Mouse (Mus musculus) c-Kit-negative CD71-positive TER-119-positive erythroid progenitor cells, embryonic 14.5 days (primary cell): ENCODE measurements around the gene Grm8.

ENCODE experiments used
- DNase-seq: peaks from one replicate; pipeline ENCODE4 v3.0.0-alpha.2; 2013; ENCODE audit warnings: low read depth, low spot score

Gene Grm8

GRCm38 (mm10) chr6:28135001-28135401 is at the start of gene Grm8:
Grm8 (minus strand) TSS chr6:28135178.
- DNase-seq, result no peak

- no peak for DNase-seq
Measured at GRCm38 (mm10) chr6:28169851-28170539, 35.0 kb upstream of the Grm8 start.

- DNase-seq, result no peak
Measured at GRCm38 (mm10) chr6:28160399-28160798, 25.4 kb upstream of the Grm8 start.

- no peak for DNase-seq
Measured at GRCm38 (mm10) chr6:28146445-28146844, 11.5 kb upstream of the Grm8 start.

GRCm38 (mm10) chr6:28142332-28142731 is 7.4 kb upstream of the Grm8 start:
- DNase-seq, result no peak

- DNase-seq, result peak; percentile 11
Measured at GRCm38 (mm10) chr6:28135411-28136233, 644 bp upstream of the Grm8 start.

- DNase-seq, result no peak
Measured at GRCm38 (mm10) chr6:28134251-28134801, 652 bp downstream of the Grm8 start.

GRCm38 (mm10) chr6:28133206-28134063 is 1.5 kb downstream of the Grm8 start:
- DNase-seq, result no peak

- DNase-seq, result no peak
Measured at GRCm38 (mm10) chr6:28132056-28132455, 2.9 kb downstream of the Grm8 start.

- no peak for DNase-seq
Measured at GRCm38 (mm10) chr6:28128871-28129270, 6.1 kb downstream of the Grm8 start.

GRCm38 (mm10) chr6:28115519-28115918 is 19.5 kb downstream of the Grm8 start:
- no peak for DNase-seq

GRCm38 (mm10) chr6:28114916-28115315 is 20.1 kb downstream of the Grm8 start:
- DNase-seq, result no peak

- DNase-seq, result no peak
Measured at GRCm38 (mm10) chr6:28111551-28111950, 23.4 kb downstream of the Grm8 start.

- no peak for DNase-seq
Measured at GRCm38 (mm10) chr6:28102608-28103316, 32.2 kb downstream of the Grm8 start.

- no peak for DNase-seq
Measured at GRCm38 (mm10) chr6:28100001-28100400, 35.0 kb downstream of the Grm8 start.

- no peak for DNase-seq
Measured at GRCm38 (mm10) chr6:28092511-28092910, 42.5 kb downstream of the Grm8 start.

GRCm38 (mm10) chr6:28091836-28092235 is 43.1 kb downstream of the Grm8 start:
- DNase-seq, result no peak

GRCm38 (mm10) chr6:28090981-28091380 is 44.0 kb downstream of the Grm8 start:
- DNase-seq, result no peak

GRCm38 (mm10) chr6:28075534-28075933 is 59.4 kb downstream of the Grm8 start:
- DNase-seq, result no peak

- no peak for DNase-seq
Measured at GRCm38 (mm10) chr6:28074470-28074869, 60.5 kb downstream of the Grm8 start.

- DNase-seq, result no peak
Measured at GRCm38 (mm10) chr6:28051966-28052365, 83.0 kb downstream of the Grm8 start.
